Mouse (Mus musculus) spleen, postnatal 0 days (tissue): ENCODE results near the gene Olfr1226. TPM values are rescaled to one million over a fixed set of nuclear protein-coding genes. Genes with fewer than 3 reads are reported as not detected.

Source experiments
- polyA plus RNA-seq: library from polyadenylated mRNA; unstranded; fragments of >200 nt; fragmentation: Nextera tagmentation; extraction: Ambion mirVana; gene quantifications from 2 replicates; pipeline ENCODE4 v1.2.1, GENCODE M21; 2015

The Olfr1226 gene
- polyA plus RNA-seq, result not detected in 2 replicates

GRCm38 (mm10) chr2:89199948-89200347, at the start of gene Olfr1226:
TSS of gene Olfr1226 (minus strand) at chr2:89200048.

GRCm38 (mm10) chr2:89174569-89174968, 25.3 kb downstream of the Olfr1226 start, which contains the start of gene Olfr1225:
TSS of gene Olfr1225 (minus strand) at chr2:89174669.

GRCm38 (mm10) chr2:89163991-89164390, 35.9 kb downstream of the Olfr1226 start, which contains the start of gene Olfr1224-ps1:
TSS of gene Olfr1224-ps1 (minus strand) at chr2:89164091.

GRCm38 (mm10) chr2:89151460-89151859, 48.4 kb downstream of the Olfr1226 start, which contains the start of gene Olfr1223:
TSS of gene Olfr1223 (minus strand) at chr2:89151560.

Other genes with a start within 250 kb of the Olfr1226 start
- not detected in 2 replicates for gene Olfr1212, start 246.1 kb downstream of the Olfr1226 start, polyA plus RNA-seq
- not detected in 2 replicates for gene Gm13762, start 219.8 kb downstream of the Olfr1226 start, polyA plus RNA-seq
- not detected in 2 replicates for gene Olfr1214, start 207.4 kb downstream of the Olfr1226 start, polyA plus RNA-seq
- not detected in 2 replicates for gene Olfr1215, start 193.1 kb downstream of the Olfr1226 start, polyA plus RNA-seq
- gene Olfr1216, start 181.7 kb downstream of the Olfr1226 start, polyA plus RNA-seq, result not detected in 2 replicates
- not detected in 2 replicates for gene Olfr1217, start 168.0 kb downstream of the Olfr1226 start, polyA plus RNA-seq
- gene Olfr1218, start 138.9 kb downstream of the Olfr1226 start, polyA plus RNA-seq, result not detected in 2 replicates
- gene Olfr1219, start 116.5 kb downstream of the Olfr1226 start, polyA plus RNA-seq, result not detected in 2 replicates
- not detected in 2 replicates for gene Olfr1220, start 93.2 kb downstream of the Olfr1226 start, polyA plus RNA-seq
- not detected in 2 replicates for gene Olfr1221, start 82.8 kb downstream of the Olfr1226 start, polyA plus RNA-seq
- gene Olfr1222, start 67.0 kb downstream of the Olfr1226 start, polyA plus RNA-seq, result not detected in 2 replicates
- not detected in 2 replicates for gene Olfr1223, start 48.5 kb downstream of the Olfr1226 start, polyA plus RNA-seq
- not detected in 2 replicates for gene Olfr1224-ps1, start 36.0 kb downstream of the Olfr1226 start, polyA plus RNA-seq
- not detected in 2 replicates for gene Olfr1225, start 25.4 kb downstream of the Olfr1226 start, polyA plus RNA-seq
- gene Olfr1228, start 54.0 kb upstream of the Olfr1226 start, polyA plus RNA-seq, result not detected in 2 replicates
- not detected in 2 replicates for gene Olfr1229, start 88.0 kb upstream of the Olfr1226 start, polyA plus RNA-seq
- gene Olfr1230, start 97.2 kb upstream of the Olfr1226 start, polyA plus RNA-seq, result not detected in 2 replicates
- gene Olfr1231, start 107.0 kb upstream of the Olfr1226 start, polyA plus RNA-seq, result not detected in 2 replicates
- not detected in 2 replicates for gene Olfr1232, start 129.6 kb upstream of the Olfr1226 start, polyA plus RNA-seq
- not detected in 2 replicates for gene Olfr1233, start 142.3 kb upstream of the Olfr1226 start, polyA plus RNA-seq
- not detected in 2 replicates for gene Olfr1234, start 164.8 kb upstream of the Olfr1226 start, polyA plus RNA-seq
- not detected in 2 replicates for gene Olfr1238, start 209.6 kb upstream of the Olfr1226 start, polyA plus RNA-seq
- gene Olfr1239, start 220.4 kb upstream of the Olfr1226 start, polyA plus RNA-seq, result not detected in 2 replicates
- not detected in 2 replicates for gene Olfr1240, start 243.0 kb upstream of the Olfr1226 start, polyA plus RNA-seq